Mouse (Mus musculus) left cerebral cortex, adult 18-20 months (tissue): ENCODE measurements around the gene Apoc3. TPM values are rescaled to one million over a fixed set of nuclear protein-coding genes. Genes with fewer than 3 reads are reported as not detected.

Experiments
- DNase-seq, 2 experiments: peaks; one replicate each; pipeline ENCODE4 v3.0.0; 2021 to 2022; ENCODE audit warnings: low spot score in 2 of 2, mixed read lengths in 1 of 2
- total RNA-seq, 2 experiments: library from RNA; stranded (reverse); gene quantifications; 2 replicates each; pipeline ENCODE4 v1.2.3; 2021

Apoc3 gene
- total RNA-seq, 2 experiments from 2014 or later, result 1.9 TPM; not detected in 1

DNA sequence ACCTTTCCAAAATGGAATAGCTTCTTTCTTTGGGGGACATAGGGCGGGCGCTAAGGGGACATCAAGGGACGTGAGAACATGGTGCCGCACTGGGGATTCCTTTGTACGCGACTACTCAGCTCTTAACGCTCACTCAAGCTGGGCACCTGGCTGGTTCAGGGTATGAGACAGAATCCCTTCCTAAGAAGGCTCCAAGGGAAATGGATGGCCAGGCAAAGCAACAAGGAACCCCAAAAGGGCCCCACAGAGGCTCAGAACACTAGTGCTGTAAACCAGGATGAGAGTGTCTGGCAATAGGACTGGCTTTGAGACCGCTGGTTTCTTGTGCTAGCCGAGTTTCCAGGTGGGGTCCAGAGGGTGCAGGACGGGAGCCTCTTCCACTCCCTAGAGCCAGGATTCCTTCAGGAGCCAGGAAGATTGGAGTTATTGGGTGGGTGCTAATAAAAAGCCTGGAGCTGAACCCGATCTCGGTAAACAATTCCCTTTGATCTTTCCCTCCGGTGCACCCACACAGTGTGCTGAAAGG lies 4.9 kb downstream of the Apoc3 start:
- DNase-seq, result no peak

DNA sequence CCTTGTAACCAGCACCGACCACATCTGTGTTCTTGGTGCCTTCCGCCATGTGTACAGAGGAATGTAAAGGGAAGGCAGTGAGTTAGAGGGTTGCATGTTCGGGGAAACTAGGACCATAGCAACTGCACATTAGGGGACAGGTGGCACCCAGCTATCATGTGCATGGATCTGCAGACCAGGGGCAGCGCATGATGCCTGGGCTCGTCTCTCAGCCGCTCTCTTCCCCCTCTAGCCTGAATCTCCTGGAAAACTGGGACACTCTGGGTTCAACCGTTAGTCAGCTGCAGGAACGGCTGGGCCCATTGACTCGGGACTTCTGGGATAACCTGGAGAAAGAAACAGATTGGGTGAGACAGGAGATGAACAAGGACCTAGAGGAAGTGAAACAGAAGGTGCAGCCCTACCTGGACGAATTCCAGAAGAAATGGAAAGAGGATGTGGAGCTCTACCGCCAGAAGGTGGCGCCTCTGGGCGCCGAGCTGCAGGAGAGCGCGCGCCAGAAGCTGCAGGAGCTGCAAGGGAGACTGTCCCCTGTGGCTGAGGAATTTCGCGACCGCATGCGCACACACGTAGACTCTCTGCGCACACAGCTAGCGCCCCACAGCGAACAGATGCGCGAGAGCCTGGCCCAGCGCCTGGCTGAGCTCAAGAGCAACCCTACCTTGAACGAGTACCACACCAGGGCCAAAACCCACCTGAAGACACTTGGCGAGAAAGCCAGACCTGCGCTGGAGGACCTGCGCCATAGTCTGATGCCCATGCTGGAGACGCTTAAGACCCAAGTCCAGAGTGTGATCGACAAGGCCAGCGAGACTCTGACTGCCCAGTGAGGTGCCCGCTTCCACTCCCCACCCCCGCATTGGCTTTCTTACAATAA lies 5.6 kb downstream of the Apoc3 start:
- DNase-seq, result peak; percentile 87 to 93

DNA sequence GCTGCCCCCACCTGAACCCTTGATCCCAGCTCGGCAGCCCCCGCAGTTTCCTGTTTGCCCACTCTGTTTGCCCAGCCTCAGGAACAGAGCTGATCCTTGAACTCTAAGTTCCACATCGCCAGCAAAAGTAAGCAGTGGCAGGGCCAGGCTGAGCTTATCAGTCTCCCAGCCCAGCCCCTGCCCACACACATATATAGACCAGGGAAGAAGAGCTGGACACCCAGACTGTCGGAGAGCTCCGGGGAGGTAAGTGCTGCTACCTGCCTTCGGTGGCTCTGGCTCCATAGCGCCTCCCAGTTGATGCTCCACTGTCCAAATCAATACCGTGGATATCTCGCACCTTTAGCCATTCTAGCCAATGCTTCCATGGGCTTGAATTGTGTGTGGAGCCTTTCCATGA lies 6.9 kb downstream of the Apoc3 start, which contains the start of gene Apoa1:
Gene Apoa1, plus strand, starts transcription at position 90 of the 400 bp plus-strand sequence.
- DNase-seq, result no peak

DNA sequence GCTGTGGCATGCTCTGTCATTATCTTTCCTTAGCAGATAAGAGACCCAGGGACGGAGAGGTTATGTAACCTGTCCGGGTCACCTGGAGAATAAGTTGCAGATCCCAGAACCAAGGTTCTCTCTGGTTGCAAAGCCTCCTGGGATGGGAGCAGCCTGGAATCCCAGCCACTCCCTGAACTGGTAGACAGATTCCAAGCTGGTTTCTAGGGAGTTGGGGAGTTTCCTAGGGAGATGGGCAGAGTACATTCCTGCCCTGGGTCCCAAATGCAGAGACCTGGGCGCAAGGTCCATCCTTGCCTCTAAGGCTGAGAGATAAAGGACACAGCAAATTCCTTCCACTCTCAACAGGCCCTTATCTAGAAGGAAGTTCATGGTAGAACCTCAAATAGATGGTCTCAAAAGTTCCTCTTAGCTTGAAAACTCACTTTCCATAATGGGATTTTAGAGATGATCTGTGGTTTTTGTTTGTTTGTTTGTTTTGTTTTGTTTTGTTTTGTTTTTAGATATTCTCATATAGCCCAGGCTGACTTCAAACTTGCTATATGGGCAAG lies 8.3 kb downstream of the Apoc3 start:
- DNase-seq, result no peak

DNA sequence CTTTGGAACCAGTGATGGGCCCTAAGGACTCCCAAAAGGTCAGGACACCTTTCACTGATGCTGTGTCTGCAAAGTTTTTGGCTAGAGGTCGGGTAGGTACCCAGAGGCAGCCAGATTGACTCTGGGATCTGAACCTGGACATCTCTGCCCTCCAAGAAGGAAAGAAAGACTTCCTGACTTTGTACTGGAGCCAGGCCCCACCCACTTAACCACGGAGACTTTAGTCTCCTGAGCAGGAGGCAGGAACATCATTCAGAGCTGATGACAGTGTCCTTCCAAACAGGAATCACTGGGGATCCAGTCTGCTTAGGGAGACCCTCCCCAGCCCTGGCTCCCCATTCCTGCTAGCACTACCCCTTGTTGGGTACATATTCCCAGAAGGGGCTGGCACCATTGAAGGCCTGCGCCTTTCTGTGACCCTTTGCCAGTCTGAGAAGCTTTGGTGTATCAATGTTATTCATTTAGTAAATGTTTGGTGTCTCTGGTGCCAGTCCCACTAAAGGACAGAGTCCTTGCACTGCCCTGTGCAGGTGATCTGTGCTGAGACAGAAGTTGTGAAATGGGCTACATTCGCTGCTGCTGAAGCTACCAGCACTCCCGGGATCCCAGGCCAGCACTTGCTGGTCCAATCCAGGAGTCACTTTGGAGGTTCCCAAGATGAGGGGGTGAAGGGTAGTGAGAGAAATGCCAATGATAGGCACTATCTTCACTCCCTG lies 10.3 kb downstream of the Apoc3 start:
- no peak for DNase-seq

DNA sequence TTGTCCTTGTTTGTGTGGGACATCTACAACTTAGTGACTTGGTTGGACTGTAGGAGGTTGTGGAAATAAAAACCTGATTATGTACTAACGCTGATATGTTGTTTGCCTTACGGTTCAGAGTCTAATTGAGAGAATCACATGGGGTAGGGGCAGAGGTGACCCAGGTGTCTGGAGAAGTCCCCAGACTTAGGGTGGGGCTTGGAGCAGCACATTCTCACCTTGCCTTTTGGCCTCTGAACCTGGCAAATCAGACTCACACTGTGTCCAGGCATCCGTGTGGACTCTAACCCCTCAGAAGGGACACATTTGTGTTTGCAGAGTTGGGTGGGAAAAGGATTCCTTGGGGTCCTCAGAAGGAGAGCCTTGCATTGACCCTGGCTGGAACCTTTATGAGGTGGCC lies 11.3 kb downstream of the Apoc3 start:
- no peak for DNase-seq

- DNase-seq, result no peak
Measured at GRCm38 (mm10) chr9:46223090-46223489, 12.3 kb downstream of the Apoc3 start.

GRCm38 (mm10) chr9:46218176-46218575 lies 17.3 kb downstream of the Apoc3 start:
- no peak for DNase-seq

GRCm38 (mm10) chr9:46216744-46217470 lies 18.5 kb downstream of the Apoc3 start:
- no peak for DNase-seq

- peak; percentile 33 to 48 for DNase-seq
Measured at GRCm38 (mm10) chr9:46215338-46216322, 19.8 kb downstream of the Apoc3 start.

GRCm38 (mm10) chr9:46214946-46215337 lies 20.5 kb downstream of the Apoc3 start:
- no peak for DNase-seq

DNA sequence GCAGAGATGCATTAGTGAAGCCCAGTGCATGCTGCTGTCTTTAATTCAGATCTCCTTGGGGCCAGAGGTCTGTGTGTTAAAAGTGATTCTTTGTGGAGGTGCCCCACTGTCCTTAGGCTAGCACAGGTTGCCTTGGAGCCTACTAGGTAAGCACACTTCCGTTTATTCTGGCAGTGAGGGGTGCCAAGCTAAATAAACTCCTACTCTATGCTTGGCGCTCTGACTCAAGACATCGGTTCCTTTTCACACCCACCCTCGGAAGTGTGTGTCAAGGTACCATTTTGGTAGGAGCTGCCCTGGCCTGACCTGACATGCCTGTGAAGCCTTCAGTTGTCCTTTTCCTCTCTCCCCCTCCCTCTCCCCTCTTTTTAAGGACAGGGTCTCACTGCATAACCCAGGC lies 21.2 kb downstream of the Apoc3 start:
- no peak for DNase-seq

DNA sequence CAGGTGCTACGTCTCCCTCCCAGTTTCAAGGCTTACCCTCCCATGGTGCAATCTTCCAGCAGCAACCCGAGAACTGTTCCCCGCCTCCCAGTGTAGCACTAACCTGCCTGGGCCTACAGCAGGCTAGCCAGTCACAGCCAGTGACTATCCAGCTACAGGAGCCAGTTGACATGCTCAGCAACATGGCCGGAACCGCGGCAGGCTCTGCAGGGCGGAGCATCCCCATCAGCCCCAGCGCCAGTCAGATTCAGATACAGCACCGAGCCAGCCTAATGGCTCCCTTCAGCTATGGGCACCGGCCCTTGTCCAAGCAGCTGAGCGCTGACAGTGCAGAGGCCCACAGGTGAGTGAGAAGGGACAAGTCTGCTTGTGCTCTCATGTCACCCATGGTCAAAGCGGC lies 25.0 kb downstream of the Apoc3 start:
- DNase-seq, result no peak

GRCm38 (mm10) chr9:46208401-46208974 lies 26.9 kb downstream of the Apoc3 start:
- DNase-seq, result no peak

DNA sequence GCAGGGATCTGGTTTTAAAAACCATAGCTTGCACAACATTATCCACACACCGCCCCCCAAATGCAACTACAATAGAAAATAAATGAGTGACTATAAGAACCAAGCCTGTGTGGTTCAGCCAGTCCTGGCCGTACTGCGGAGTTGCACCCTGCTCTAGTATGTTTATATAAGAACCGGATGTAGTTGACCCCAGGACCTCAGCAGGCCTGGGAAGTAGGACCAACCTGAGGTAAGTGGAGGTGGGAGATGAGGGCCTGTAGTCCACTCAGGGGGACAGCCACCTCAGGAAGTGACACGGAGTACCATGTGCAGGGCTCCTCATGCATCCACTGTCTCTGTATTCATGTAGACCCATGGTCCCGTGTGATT lies 28.0 kb downstream of the Apoc3 start:
- no peak for DNase-seq

DNA sequence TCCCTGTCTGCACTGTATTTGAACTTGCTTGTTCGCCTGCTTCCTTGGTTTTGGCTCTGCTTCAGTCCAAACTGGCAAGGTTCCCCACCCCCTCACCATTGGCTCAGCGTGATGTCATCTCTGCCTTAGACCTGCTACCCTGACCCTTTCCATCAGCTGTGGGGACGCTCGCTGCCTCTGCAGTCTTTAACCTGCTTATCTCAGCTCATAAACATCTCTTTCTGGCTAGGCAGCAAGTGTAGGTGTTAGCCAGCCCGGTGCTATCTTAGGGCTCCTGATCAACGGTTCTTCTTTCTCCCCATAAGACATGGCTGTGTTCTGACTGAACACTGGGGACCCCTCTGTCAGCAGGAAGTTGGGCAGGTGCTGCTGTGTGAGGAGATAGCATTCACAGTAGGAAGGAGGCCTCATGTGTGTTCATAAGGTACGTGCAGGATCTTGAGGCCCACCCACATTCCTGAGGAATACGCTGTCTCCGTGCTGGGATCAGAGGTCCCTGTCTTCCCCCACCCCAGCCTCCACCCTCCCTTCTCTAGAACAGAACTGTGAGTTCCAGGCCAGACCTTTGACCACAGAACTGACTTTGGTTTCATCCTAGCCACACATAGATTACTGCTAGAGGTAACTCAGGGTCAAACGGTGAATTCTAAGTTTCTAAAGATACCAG lies 28.5 kb downstream of the Apoc3 start:
- no peak for DNase-seq

DNA sequence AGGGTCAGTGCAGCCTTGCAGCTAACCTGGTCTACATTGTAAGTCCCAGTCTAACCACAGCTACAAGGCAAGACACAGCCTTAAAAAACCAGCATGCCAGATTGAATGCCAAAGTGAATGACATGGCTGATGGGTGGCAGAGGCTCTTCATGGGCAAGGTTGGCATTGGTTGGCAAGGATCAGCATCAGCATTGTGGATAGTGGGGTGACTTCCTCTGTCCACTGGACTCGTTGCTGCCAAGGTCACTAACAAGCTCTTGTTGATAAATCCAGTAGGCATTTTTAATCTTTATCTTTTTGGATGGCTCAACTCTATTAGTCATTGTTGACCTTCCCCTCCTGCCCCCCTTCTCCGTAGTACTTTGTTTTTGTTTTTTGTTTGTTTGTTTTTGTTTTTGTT lies 35.8 kb downstream of the Apoc3 start:
- DNase-seq, result no peak

- DNase-seq, result no peak
Measured at GRCm38 (mm10) chr9:46198936-46199335, 36.5 kb downstream of the Apoc3 start.

- peak; percentile 36 to 61 for DNase-seq
Measured at GRCm38 (mm10) chr9:46198461-46198860, 37.0 kb downstream of the Apoc3 start.
